Mouse (Mus musculus): Measurements from ENCODE around the gene Slain1.

GRCm38 (mm10) chr14:103697101-103697500 is 47.1 kb downstream of the Slain1 start:
- TF ChIP-seq MYOG (IDR thresholded peaks at IDR 0.05; ENCODE audit: control insufficient read depth, extremely low read depth, insufficient read length) (no peak), FOSL1 (IDR thresholded peaks at IDR 0.05; ENCODE audit: insufficient read depth, low read length, poor library complexity, severe bottlenecking) (no peak), CTCF (IDR thresholded peaks at IDR 0.05; ENCODE audit: control insufficient read depth, insufficient read depth, insufficient read length) (no peak), MYOD1 (IDR thresholded peaks at IDR 0.05; ENCODE audit: control insufficient read depth, insufficient read length, low read depth) (no peak), CEBPB (IDR thresholded peaks at IDR 0.05; ENCODE audit: low read depth) (no peak), USF1 (IDR thresholded peaks at IDR 0.05; ENCODE audit: low read depth) (no peak)

Measured in C2C12 (cell line).